Mouse (Mus musculus) CH12.LX (cell line): ENCODE data around the gene RPS10-NUDT3.

Experiments used
- CTCF ChIP-seq, 2 experiments: IDR thresholded peaks in 1 of 2; conservative IDR thresholded peaks in 1 of 2; 2 replicates each; pipeline ENCODE4 v1.5.1; 2011 to 2012; ENCODE audit warnings: low read depth in 2 of 2, low read length in 2 of 2, improper control_type of control experiment in 1 of 2, inconsistent platforms in 1 of 2, mild to moderate bottlenecking in 1 of 2, moderate library complexity in 1 of 2
- EP300 ChIP-seq: IDR thresholded peaks from 2 replicates; pipeline ENCODE4 v1.6.1; 2011; ENCODE audit warnings: low read length, improper control_type of control experiment
- ETS1 ChIP-seq: conservative IDR thresholded peaks from 2 replicates; pipeline ENCODE4 v1.6.1; 2012; ENCODE audit warnings: low read depth, mild to moderate bottlenecking, inconsistent platforms, low read length, improper control_type of control experiment, moderate library complexity
- GABPA ChIP-seq: IDR thresholded peaks from 2 replicates; pipeline ENCODE4 v1.6.1; 2012; ENCODE audit warnings: low read depth, low read length, improper control_type of control experiment, inconsistent platforms; ENCODE audit not compliant: insufficient replicate concordance
- MAX ChIP-seq: IDR thresholded peaks from 2 replicates; pipeline ENCODE4 v1.6.1; 2011; ENCODE audit warnings: low read length, improper control_type of control experiment
- MXI1 ChIP-seq: IDR thresholded peaks from 2 replicates; pipeline ENCODE4 v1.6.1; 2011; ENCODE audit warnings: mild to moderate bottlenecking, low read depth, low read length, improper control_type of control experiment
- NELFE ChIP-seq: IDR thresholded peaks from 2 replicates; pipeline ENCODE4 v1.6.1; 2011; ENCODE audit warnings: low read depth, low read length, improper control_type of control experiment
- POLR2A ChIP-seq: IDR thresholded peaks from 2 replicates; pipeline ENCODE4 v1.6.1; 2011; ENCODE audit warnings: low read depth, mild to moderate bottlenecking, improper control_type of control experiment, low read length
- USF1 ChIP-seq: IDR thresholded peaks from 2 replicates; pipeline ENCODE4 v1.6.1; 2014; ENCODE audit warnings: low read depth, mild to moderate bottlenecking, inconsistent platforms, low read length, improper control_type of control experiment
- USF2 ChIP-seq: conservative IDR thresholded peaks from 2 replicates; pipeline ENCODE4 v1.6.1; 2011; ENCODE audit warnings: low read depth, low read length, improper control_type of control experiment
- ZNF384 ChIP-seq: IDR thresholded peaks from 2 replicates; pipeline ENCODE4 v1.6.1; 2012; ENCODE audit warnings: low read depth, low read length, improper control_type of control experiment, inconsistent platforms

DNA sequence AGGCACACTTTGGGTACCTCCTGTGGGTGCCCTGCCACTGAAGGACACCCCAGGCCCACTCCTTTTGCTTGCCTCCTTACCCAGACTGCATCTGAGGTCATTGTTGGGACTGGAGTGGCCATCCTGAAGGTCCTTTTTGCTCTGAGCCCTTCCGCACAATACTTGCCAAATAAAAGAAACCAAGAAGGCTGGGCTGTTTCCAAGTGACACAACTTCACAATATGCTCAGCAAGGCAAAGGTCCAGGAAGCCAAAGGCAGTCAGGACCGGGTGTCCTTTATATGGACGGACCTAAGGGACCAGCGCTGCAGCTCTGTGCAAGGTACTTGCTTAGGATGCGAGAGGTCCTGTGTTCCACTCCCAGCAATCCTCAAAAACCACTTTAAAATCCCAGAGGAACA, 66.8 kb downstream of the RPS10-NUDT3 start:
- TF ChIP-seq NELFE: no peak
- TF ChIP-seq CTCF (conservative IDR thresholded peaks at IDR 0.05 in 1 of 2, IDR thresholded peaks at IDR 0.05 in 1 of 2; ENCODE audit: low read depth in 2 of 2, low read length in 2 of 2): no peak
- no peak for TF ChIP-seq EP300
- TF ChIP-seq GABPA: no peak
- TF ChIP-seq POLR2A: no peak
- TF ChIP-seq MXI1: no peak
- TF ChIP-seq MAX: no peak
- no peak for TF ChIP-seq ETS1
- no peak for TF ChIP-seq ZNF384
- no peak for TF ChIP-seq USF1
- TF ChIP-seq USF2: no peak
